Mouse (Mus musculus): ENCODE measurements around the gene Sbno1. TPM values are rescaled to one million over a fixed set of nuclear protein-coding genes. Genes with fewer than 3 reads are reported as not detected.

Gene Sbno1
- polyA plus RNA-seq, 1 experiment from 2014 or later: 116 TPM

DNA sequence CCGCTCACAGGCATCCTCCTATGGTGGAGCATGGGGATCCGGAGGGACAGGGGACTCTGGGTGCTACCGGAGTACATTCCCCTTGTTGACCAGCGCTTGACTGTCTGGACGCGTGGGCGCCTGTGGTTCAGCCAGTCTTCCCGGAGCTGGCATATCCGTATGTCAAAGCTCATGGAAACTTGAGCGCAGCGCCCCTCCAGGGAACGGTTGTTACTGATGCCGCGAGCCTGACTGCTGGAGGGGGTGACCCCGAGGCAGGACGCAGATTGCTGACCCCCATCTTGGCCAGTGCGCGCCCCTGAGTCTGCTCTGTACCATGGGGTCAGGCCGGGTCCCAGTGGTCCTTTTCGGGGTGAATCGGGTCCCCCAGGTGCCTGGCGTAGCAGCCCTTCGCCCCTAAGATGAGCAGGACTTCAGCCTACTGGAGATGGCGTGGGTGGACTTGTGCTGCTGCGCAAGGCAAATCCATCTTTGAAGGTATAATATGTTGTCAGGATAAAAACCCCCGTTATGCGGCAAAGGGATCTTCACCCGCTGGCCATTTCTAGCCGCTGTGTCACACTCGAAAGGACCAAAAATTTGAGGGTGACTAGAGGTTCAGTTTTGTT lies 14.4 kb upstream of the Sbno1 start:
- Histone ChIP-seq H3K9me3 (no peaks in the 10 kb centered on the region), H3K4me2 (replicated peaks) (peak overlapping the region; percentile 99), H3K9ac (replicated peaks) (peak overlapping the region; percentile 80), H3K27me3 (no peaks in the 10 kb centered on the region), H3K4me1 (replicated peaks) (peaks cover 21% of the 10 kb centered on the region), H3K36me3 (no peaks in the 10 kb centered on the region), H3K4me3 (replicated peaks) (peak overlapping the region; percentile 80), H3K27ac (peak overlapping the region; percentile 75)
- under 1% methylated on average over 30 of the region's 30 CpGs for WGBS
- no peak; the same call in 1 of the 2 replicates for ATAC-seq

DNA sequence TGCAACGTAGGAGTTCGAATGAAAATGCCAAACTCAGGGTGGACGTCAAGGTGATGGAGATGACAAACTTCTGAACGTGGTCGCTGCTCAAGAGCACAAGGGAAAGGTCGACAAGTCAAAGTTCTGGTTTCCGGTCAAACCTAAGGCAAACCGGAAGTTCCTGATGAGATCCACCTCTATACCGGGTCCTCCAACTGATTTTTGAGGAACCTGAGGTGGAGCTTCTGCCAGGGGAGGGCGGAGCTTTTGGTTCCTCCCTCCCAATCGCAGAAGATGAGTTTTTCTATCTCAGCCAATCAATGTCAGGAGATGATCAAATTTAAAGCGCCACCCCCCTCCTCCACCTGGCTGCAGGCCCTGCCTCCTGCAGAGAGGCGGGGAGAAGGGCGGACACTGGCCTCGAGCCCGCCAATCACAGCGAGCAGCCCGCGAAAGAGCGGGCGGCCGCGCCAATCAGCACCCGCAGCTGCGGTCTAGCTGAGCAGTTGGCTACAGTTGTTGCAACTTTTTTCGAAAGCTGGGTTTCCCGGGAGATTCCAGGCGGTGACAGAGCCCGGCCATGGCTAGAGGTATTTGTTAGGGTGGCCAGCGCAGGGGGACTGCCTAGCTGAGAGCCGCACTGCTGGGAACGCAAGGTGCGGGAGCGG lies 13.8 kb upstream of the Sbno1 start, which contains the start of gene Kmt5a:
TSS of gene Kmt5a (plus strand) at position 484 of the 647 bp plus-strand sequence.
- 2% methylated on average over 34 of the region's 34 CpGs for WGBS
- Histone ChIP-seq H3K4me3 (replicated peaks) (peak within 1 kb of the TSS; percentile 80), H3K4me1 (replicated peaks) (peaks cover 17% of the 10 kb centered on the region), H3K27ac (peak within 1 kb of the TSS; percentile 75), H3K36me3 (no peaks in the 10 kb centered on the region), H3K9me3 (no peaks in the 10 kb centered on the region), H3K27me3 (no peaks in the 10 kb centered on the region), H3K4me2 (replicated peaks) (peak within 1 kb of the TSS; percentile 99), H3K9ac (replicated peaks) (peak within 1 kb of the TSS; percentile 80)
- ATAC-seq: peak; percentile 98

DNA sequence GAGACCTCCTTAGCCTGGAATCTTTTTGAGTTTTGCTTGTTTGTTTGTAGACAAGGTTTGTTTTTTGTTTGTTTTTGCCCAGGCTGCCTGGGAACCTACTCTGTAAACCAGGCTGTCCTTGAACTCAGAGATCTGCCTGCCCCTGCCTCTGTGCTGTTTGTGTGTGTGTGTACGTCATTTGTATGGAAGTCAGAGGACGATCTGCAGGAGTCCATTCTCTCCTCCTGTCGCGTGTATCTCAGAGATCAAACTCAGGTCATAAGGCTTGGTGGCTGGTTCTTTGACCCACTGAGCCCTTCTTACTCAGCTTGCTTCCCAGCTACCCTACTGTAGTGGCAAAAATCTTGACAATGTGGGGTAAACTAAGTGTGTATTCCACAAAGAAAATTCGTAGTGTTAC lies 12.9 kb upstream of the Sbno1 start:
- 0 out of 2 replicates have a peak overlapping the region, but pooled peaks have one; percentile 4 for H3K9ac ChIP-seq (replicated peaks)
- H3K27me3 ChIP-seq: no peaks in the 10 kb centered on the region
- peak overlapping the region; percentile 99 for H3K4me2 ChIP-seq (replicated peaks)
- 71% methylated on average over 5 of the region's 5 CpGs for WGBS
- no peaks in the 10 kb centered on the region for H3K36me3 ChIP-seq
- peak overlapping the region; percentile 32; the same call in 1 of the 2 replicates for H3K27ac ChIP-seq
- H3K9me3 ChIP-seq: no peaks in the 10 kb centered on the region
- no peak overlapping the region for H3K4me3 ChIP-seq (replicated peaks)
- ATAC-seq: no peak
- H3K4me1 ChIP-seq (replicated peaks): peaks cover 15% of the 10 kb centered on the region

DNA sequence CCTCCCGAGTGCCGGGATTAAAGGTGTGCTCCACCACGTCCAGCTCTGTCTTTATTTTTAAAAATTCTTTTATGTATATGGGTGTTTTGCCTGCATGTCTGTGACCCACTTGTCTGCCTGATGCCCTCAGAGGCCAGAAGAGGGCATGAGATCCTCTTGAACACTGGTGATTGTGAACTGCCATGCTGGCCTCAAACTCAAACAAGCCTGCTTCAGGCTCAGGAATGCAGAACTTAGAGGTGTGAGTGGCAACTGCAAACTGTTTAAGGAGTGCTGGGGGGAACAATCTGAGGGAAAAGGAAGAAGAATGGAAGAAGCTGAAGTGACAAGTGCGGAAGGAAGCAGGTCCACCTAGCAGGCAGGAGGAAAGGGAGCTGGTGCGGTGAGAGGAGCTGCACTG lies 12.4 kb upstream of the Sbno1 start:
- Histone ChIP-seq H3K4me1 (replicated peaks) (peaks cover 15% of the 10 kb centered on the region), H3K27me3 (no peaks in the 10 kb centered on the region), H3K4me3 (replicated peaks) (no peak overlapping the region), H3K27ac (no peak overlapping the region), H3K4me2 (replicated peaks) (no peak overlapping the region), H3K9ac (replicated peaks) (no peak overlapping the region), H3K36me3 (no peaks in the 10 kb centered on the region), H3K9me3 (no peaks in the 10 kb centered on the region)
- 93% methylated on average over 5 of the region's 5 CpGs for WGBS
- ATAC-seq: no peak

DNA sequence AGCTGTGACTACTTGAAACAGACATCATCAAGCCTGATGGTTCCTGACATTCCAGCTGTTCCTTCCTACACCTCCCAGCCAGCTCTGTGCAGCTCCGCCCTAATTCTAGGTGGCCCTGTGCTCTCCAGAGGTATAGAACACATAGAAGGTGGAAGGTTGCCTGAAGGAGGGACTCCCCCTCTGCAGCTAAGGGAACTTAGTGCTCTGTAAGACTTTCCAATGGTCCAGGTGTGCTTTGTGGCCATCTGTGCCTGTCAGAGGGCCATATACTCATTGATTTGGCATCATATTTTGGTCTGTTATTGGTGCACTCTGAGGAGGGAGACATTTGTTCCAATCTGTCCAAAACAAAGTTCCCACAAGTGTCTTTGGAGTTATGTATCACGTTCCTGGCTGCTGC lies 7.2 kb upstream of the Sbno1 start:
- no peaks in the 10 kb centered on the region for H3K4me1 ChIP-seq (replicated peaks)
- H3K27ac ChIP-seq: no peak overlapping the region
- H3K27me3 ChIP-seq: no peaks in the 10 kb centered on the region
- no peak for ATAC-seq
- H3K4me2 ChIP-seq (replicated peaks): no peak overlapping the region
- 78% methylated on average over 2 of the region's 2 CpGs for WGBS
- no peaks in the 10 kb centered on the region for H3K9me3 ChIP-seq
- no peaks in the 10 kb centered on the region for H3K36me3 ChIP-seq
- no peak overlapping the region for H3K4me3 ChIP-seq (replicated peaks)
- no peak overlapping the region; the same call in 1 of the 2 replicates for H3K9ac ChIP-seq (replicated peaks)

DNA sequence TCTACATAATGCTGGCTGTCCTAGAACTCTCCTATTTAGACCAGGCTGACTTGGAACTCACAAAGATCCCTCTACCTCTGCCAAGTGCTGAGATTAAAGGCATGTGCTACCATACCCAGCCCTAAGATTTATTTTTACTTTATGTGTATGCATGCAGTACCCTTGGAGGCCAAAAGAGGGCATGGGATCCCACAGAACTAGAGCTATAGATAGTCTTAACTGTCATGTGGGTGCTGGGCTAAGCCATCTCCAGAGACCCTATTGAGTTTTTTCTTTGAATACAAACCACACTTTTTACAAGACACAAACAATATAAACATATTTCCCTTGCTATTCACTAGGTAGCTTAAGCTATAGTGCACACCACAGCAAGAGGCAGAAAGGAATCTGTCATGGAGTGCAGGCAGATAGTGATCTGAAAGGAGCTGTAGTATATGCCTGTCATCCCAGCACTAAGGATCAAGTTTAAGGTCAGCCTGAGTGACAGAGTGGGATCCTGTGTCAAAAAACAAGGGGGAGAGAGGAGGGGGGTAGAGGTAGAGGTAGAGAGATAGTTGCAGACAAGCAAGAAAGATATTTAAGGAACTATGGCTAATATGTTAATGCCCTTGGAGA lies 6.7 kb upstream of the Sbno1 start:
- Histone ChIP-seq H3K4me2 (replicated peaks) (no peak overlapping the region), H3K9ac (replicated peaks) (no peak overlapping the region; the same call in 1 of the 2 replicates), H3K4me1 (replicated peaks) (no peaks in the 10 kb centered on the region), H3K4me3 (replicated peaks) (no peak overlapping the region), H3K27me3 (no peaks in the 10 kb centered on the region), H3K36me3 (no peaks in the 10 kb centered on the region), H3K27ac (no peak overlapping the region), H3K9me3 (no peaks in the 10 kb centered on the region)
- ATAC-seq: peak; percentile 73

DNA sequence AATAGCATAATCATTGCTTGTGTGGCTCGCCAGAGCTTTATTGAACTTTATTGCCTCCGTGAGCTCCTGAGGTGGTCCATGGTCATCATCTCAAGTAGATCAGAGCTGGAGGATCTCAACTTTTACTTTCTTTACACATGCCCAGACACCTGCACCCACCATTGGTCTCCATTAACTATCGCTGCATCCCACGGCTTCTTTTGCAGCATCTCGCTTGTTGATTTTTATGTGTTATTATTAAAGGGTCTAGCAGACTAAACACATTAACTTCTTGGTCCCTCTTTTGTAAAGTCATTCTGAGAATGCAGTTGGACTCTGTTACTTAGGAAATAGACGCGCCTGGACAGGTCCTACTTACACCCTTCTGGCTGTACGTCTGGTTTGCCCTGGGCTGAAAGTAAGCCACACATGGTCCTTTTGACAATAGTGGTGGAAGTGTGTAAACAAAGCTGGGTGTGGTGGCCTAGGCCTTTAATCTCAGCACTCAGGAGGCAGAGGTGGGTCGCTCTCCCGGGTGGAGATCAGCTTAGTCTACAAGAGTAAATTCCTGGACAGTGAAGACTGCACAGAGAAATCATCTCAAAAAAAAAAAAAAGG lies 772 bp upstream of the Sbno1 start:
- Histone ChIP-seq H3K9me3 (no peaks in the 10 kb centered on the region), H3K36me3 (0 out of 2 replicates have a peak, but pooled peaks cover 7% of the 10 kb centered on the region), H3K4me3 (replicated peaks) (peak overlapping the region; percentile 100), H3K27ac (peak overlapping the region; percentile 90), H3K4me1 (replicated peaks) (peaks cover 27% of the 10 kb centered on the region), H3K4me2 (replicated peaks) (peak overlapping the region; percentile 49), H3K9ac (replicated peaks) (no peak overlapping the region; the same call in 1 of the 2 replicates), H3K27me3 (no peaks in the 10 kb centered on the region)
- WGBS: 93% methylated on average over 10 of the region's 10 CpGs
- ATAC-seq: peak; percentile 27

DNA sequence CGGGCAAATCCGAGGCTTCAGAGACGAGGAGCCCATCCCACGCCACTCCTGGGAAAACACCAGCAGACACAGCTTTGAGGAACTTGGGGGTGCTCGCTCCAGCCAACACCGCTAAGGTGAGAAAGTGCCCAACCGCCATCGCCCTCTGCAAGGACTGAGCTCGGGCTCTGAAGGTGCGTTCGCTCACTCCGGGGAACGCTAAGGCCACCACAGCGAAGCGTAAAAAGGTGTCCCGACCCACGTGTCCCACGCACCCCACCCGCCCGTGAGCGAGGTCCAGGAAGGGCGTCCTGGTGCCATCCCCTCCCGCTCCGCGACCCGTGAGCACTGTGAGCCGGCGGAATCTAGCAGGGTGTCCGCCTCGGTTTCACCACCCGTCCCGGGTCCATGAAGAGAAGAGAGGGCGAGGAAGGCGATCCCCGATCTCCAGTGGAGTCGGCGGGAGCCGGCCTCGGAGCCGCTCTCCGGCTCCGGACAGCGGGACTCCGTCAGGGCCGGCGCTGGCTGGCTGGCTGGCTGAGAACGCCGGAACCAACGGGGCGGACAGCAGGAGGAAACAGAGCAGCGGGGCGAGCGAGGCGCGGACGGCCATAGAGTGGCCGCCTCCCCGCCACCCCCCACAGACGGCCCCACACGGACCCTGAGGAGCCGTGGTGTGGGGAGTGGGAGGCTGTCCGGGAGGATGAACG lies 934 bp downstream of the Sbno1 start:
- Histone ChIP-seq H3K4me1 (replicated peaks) (peaks cover 27% of the 10 kb centered on the region), H3K36me3 (0 out of 2 replicates have a peak, but pooled peaks cover 7% of the 10 kb centered on the region), H3K9ac (replicated peaks) (peak overlapping the region; percentile 97), H3K4me2 (replicated peaks) (peak overlapping the region; percentile 94), H3K4me3 (replicated peaks) (peak overlapping the region; percentile 100), H3K9me3 (no peaks in the 10 kb centered on the region), H3K27ac (peak overlapping the region; percentile 84), H3K27me3 (no peaks in the 10 kb centered on the region)
- ATAC-seq: peak; percentile 81
- under 1% methylated on average over 53 of the region's 63 CpGs for WGBS

DNA sequence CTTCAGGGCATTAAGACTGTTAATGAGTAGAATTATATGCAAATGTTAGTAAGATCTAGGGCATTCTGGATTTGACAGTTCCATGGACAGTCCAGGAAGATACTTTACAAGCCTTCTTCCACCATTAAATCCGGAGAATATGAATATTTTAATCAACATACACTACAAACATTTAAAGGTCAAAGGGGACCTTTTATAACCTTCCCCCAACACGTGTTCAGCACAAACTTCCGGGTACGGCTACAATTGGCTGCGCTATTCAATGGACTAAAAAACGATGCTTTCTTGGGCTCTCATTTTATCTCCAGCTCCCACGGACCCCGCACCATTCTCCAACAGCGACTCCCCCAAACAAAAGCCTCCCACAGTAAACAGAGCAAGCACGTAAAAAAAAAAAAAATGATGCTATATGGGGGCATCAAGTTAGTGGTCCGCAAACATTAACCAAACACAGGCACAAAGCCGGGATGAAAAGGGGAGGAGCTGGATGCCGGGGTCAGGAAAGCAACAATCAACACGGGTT lies 1.5 kb downstream of the Sbno1 start:
- peaks cover 27% of the 10 kb centered on the region for H3K4me1 ChIP-seq (replicated peaks)
- H3K9ac ChIP-seq (replicated peaks): peak overlapping the region; percentile 97
- H3K9me3 ChIP-seq: no peaks in the 10 kb centered on the region
- peak overlapping the region; percentile 84 for H3K27ac ChIP-seq
- no peaks in the 10 kb centered on the region for H3K27me3 ChIP-seq
- ATAC-seq: no peak
- H3K36me3 ChIP-seq: 0 out of 2 replicates have a peak, but pooled peaks cover 7% of the 10 kb centered on the region
- peak overlapping the region; percentile 100 for H3K4me3 ChIP-seq (replicated peaks)
- 3% methylated on average over 14 of the region's 14 CpGs for WGBS
- H3K4me2 ChIP-seq (replicated peaks): peak overlapping the region; percentile 94

DNA sequence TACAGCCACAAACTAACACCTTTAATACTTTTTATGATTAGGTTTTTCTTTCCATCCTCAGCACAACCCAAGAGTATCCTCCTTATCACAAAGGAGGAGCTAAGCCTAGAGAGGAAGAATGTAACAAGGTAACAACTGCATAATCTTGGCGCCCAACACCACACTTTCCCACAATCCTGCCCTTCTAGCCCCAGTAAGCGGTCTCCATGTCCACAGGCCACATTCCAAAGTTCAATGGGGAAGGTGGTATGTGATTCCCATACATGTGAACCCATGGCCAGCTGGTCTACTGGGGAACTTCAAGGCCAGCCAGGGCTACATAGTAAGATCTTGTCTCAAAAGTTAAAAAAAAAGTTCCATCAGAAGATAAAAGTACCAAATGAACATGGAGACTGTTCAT lies 4.0 kb downstream of the Sbno1 start:
- H3K27ac ChIP-seq: no peak overlapping the region
- H3K4me1 ChIP-seq (replicated peaks): peaks cover 26% of the 10 kb centered on the region
- H3K27me3 ChIP-seq: no peaks in the 10 kb centered on the region
- H3K9ac ChIP-seq (replicated peaks): no peak overlapping the region
- no peaks in the 10 kb centered on the region for H3K9me3 ChIP-seq
- WGBS: 91% methylated on average over 2 of the region's 2 CpGs
- H3K4me3 ChIP-seq (replicated peaks): no peak overlapping the region
- no peak overlapping the region for H3K4me2 ChIP-seq (replicated peaks)
- 0 out of 2 replicates have a peak, but pooled peaks cover 10% of the 10 kb centered on the region for H3K36me3 ChIP-seq
- no peak for ATAC-seq

DNA sequence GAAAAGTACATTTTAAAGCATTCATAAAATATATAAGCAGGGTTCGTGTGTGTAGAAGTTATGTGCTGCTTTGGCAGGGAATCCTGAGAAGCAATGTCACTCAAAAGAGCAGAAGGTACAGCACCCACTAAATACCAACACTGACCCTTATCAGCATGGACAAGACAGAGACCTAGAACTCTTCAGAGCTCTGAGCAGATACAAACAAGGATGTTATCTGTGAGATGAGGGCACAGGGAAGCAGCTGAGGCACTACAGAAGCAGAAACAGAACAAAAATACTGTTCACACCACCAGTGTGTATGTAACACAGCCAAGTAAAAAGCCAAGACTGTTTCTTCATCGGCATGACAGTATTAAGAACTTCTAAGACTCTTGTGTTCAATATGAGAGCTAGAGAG lies 6.9 kb downstream of the Sbno1 start:
- Histone ChIP-seq H3K27ac (no peak overlapping the region), H3K36me3 (0 out of 2 replicates have a peak, but pooled peaks cover 10% of the 10 kb centered on the region), H3K27me3 (no peaks in the 10 kb centered on the region), H3K9me3 (no peaks in the 10 kb centered on the region), H3K4me1 (replicated peaks) (peaks cover 13% of the 10 kb centered on the region), H3K9ac (replicated peaks) (no peak overlapping the region), H3K4me3 (replicated peaks) (no peak overlapping the region), H3K4me2 (replicated peaks) (no peak overlapping the region)
- 95% methylated on average over 2 of the region's 2 CpGs for WGBS
- no peak for ATAC-seq
